Mouse (Mus musculus): ENCODE measurements at regions not wholly inside any gene's neighbourhood (a gene's known extent, or its start where the extent isn't known, plus 50 kb on each side); places are given as distances from the start of the nearest gene placed in this dataset.

GRCm38 (mm10) chr1:18384079-18384478 is 119.1 kb upstream of the Defb41 start:
- DNase-seq = no peak

DNA sequence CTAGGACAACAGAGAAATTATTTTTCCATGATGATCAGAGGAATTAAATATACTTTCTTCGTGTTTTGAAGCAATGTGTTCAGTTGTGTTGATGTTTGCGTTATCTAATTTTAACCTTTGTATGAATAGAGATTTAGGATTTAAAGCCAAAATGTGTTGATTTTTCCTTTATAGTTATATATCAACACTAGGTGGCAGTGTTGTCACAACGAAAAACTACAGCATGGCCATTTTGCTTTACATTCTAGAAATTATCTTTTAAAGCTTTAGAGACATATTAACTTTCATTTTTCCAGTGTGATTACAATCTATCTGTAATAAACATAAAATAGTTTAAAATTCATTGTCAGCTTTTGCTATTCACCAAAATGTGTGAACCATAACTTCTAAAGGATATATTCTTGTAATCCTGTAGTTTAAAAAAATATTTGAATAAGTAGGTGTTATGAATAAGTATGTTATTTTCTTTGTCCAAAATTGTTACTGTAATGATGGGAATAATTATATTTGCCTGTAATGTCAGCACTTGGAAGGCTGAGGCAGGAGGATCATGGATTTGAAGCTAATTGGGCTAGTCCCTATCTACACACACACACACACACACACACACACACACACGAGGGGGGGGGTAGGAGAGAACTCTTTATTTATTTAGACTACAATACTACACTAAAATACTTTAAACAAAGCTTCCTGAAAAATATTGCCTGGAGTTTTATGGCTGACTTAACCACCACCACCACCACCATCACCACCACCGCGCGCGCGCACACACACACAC is 95.2 kb upstream of the Defb41 start:
- peak; percentile 39 for DNase-seq

GRCm38 (mm10) chr1:18338871-18339270 is 73.9 kb upstream of the Defb41 start:
- DNase-seq = no peak
